Mouse (Mus musculus) CD4-positive naive resting alpha-beta T cell, adult 76 days (primary cell): ENCODE data around the gene Pif1. TPM values are rescaled to one million over a fixed set of nuclear protein-coding genes. Genes with fewer than 3 reads are reported as not detected.

Experiments
- total RNA-seq: library from RNA; stranded (reverse); gene quantifications from one replicate; pipeline ENCODE4 v1.2.4, GENCODE M21; 2023

Gene Pif1
- 1.9 TPM for total RNA-seq

GRCm38 (mm10) chr9:65586406-65587269 is at the start of gene Pif1:
Pif1 (plus strand) TSS chr9:65587160.

GRCm38 (mm10) chr9:65579781-65580371 is 7.1 kb upstream of the Pif1 start, which contains the start of gene Plekho2:
Plekho2 (minus strand) TSS chr9:65580040.

GRCm38 (mm10) chr9:65629025-65629766 is 42.2 kb downstream of the Pif1 start, which contains the start of gene Rbpms2:
Rbpms2 (plus strand) TSS chr9:65629648.

Other genes with a start within 250 kb of the Pif1 start
- gene Pdcd7, start 241.1 kb upstream of the Pif1 start, total RNA-seq: 16.7 TPM
- 0.88 TPM for gene Ubap1l, start 226.1 kb upstream of the Pif1 start, total RNA-seq
- gene Kbtbd13, start 195.5 kb upstream of the Pif1 start, total RNA-seq: not detected
- not detected for gene Rasl12, start 188.7 kb upstream of the Pif1 start, total RNA-seq
- gene Slc51b, start 164.2 kb upstream of the Pif1 start, total RNA-seq: not detected
- gene Mtfmt, start 151.4 kb upstream of the Pif1 start, total RNA-seq: 26.2 TPM
- 57.0 TPM for gene Spg21, start 126.2 kb upstream of the Pif1 start, total RNA-seq
- gene Ankdd1a, start 67.0 kb upstream of the Pif1 start, total RNA-seq: not detected
- gene Plekho2, start 7.1 kb upstream of the Pif1 start, total RNA-seq: 46.0 TPM
- 0.79 TPM for gene Rbpms2, start 42.5 kb downstream of the Pif1 start, total RNA-seq
- gene Oaz2, start 80.8 kb downstream of the Pif1 start, total RNA-seq: 23.4 TPM
- gene Zfp609, start 240.4 kb downstream of the Pif1 start, total RNA-seq: 22.3 TPM